Mouse (Mus musculus) inflammation-experienced regulatory T-cells, adult 6 months (primary cell): ENCODE results near the gene Prkx. TPM values are rescaled to one million over a fixed set of nuclear protein-coding genes. Genes with fewer than 3 reads are reported as not detected.

Source experiments
- polyA plus RNA-seq, 3 experiments: library from polyadenylated mRNA; unstranded; fragments of 100-300 nt; shearing (Covaris generic); gene quantifications; one replicate each; pipeline ENCODE4 v1.2.1; 2017

Gene Prkx
- polyA plus RNA-seq, 3 experiments from 2014 or later, result 22.8 to 37.5 (median 24.9) TPM

Other genes with a start within 250 kb of the Prkx start
- gene Pbsn, start 57.3 kb upstream of the Prkx start, polyA plus RNA-seq, result not detected
- gene Gm14744, start 68.5 kb upstream of the Prkx start, polyA plus RNA-seq, result not detected
- gene 5430402E10Rik, start 128.8 kb upstream of the Prkx start, polyA plus RNA-seq, result not detected